Mouse (Mus musculus) olfactory bulb, adult 2 months (tissue): ENCODE measurements at regions not wholly inside any gene's neighbourhood (a gene's known extent, or its start where the extent isn't known, plus 50 kb on each side); places are given as distances from the start of the nearest gene placed in this dataset.

Source experiments
- CTCF ChIP-seq: fragments of 200-500 bp; IDR thresholded peaks from 2 replicates; pipeline ENCODE4 v1.5.1; 2012; ENCODE audit warnings: low read depth, mild to moderate bottlenecking, low read length, moderate library complexity; ENCODE audit not compliant: insufficient read depth
- POLR2A ChIP-seq: fragments of 200-500 bp; IDR thresholded peaks from 2 replicates; pipeline ENCODE4 v1.6.1; 2012; ENCODE audit warnings: mild to moderate bottlenecking, low read depth, low read length, moderate library complexity; ENCODE audit not compliant: insufficient read depth

- TF ChIP-seq POLR2A = no peak
- TF ChIP-seq CTCF = no peak
Measured at GRCm38 (mm10) chr8:26501196-26501813, 382.0 kb downstream of the Gm45692 start.
